Mouse (Mus musculus) intestine, embryonic 16.5 days (tissue): ENCODE measurements around the gene Zfp518a. TPM values are rescaled to one million over a fixed set of nuclear protein-coding genes. Genes with fewer than 3 reads are reported as not detected.

ENCODE experiments used
- ATAC-seq: fragments of 200-750 bp; cut with Nextera tagmentation; 2 replicates; pipeline ENCODE4 v1.8.0; 2017; ENCODE audit warnings: moderate TSS enrichment, moderate library complexity
- H3K27ac ChIP-seq: fragments of 300-500 bp; sonication (generic); 2 replicates; pipeline ENCODE4 v1.5.1; 2014; ENCODE audit warnings: mild to moderate bottlenecking, low read length
- H3K27me3 ChIP-seq: fragments of 300-500 bp; sonication (generic); replicated peaks from 2 replicates; pipeline ENCODE4 v1.6.1; 2014; ENCODE audit warnings: low read length, control low read depth, mixed read lengths; ENCODE audit not compliant: control insufficient read depth, insufficient read depth
- H3K36me3 ChIP-seq: fragments of 300-500 bp; sonication (generic); 2 replicates; pipeline ENCODE4 v1.6.1; 2014; ENCODE audit warnings: low read length, control low read depth; ENCODE audit not compliant: control insufficient read depth, insufficient read depth
- H3K4me1 ChIP-seq: fragments of 300-500 bp; sonication (generic); 2 replicates; pipeline ENCODE4 v1.6.1; 2014; ENCODE audit warnings: low read length, control low read depth, mixed read lengths; ENCODE audit not compliant: control insufficient read depth, insufficient read depth
- H3K4me2 ChIP-seq: fragments of 300-500 bp; sonication (generic); 2 replicates; pipeline ENCODE4 v1.6.1; 2014; ENCODE audit warnings: low read depth, low read length, control low read depth
- H3K4me3 ChIP-seq: fragments of 300-500 bp; sonication (generic); 2 replicates; pipeline ENCODE4 v1.5.1; 2014; ENCODE audit warnings: mild to moderate bottlenecking, low read length
- H3K9ac ChIP-seq: fragments of 300-500 bp; sonication (generic); 2 replicates; pipeline ENCODE4 v1.6.1; 2014; ENCODE audit warnings: low read depth, low read length
- H3K9me3 ChIP-seq: fragments of 300-500 bp; sonication (generic); 2 replicates; pipeline ENCODE4 v1.6.1; 2016; ENCODE audit warnings: low read length, control low read depth; ENCODE audit not compliant: control insufficient read depth
- WGBS: fragments of 180-500 bp; shearing (Covaris S2); extraction: QIAGEN DNeasy Blood & Tissue Kit; methylation state at CpG from one replicate; pipeline ENCODE4 v1.1.7; 2014; 5-methylcytosine and 5-hydroxymethylcytosine counted together
- polyA plus RNA-seq: library from polyadenylated mRNA; unstranded; fragments of >200 nt; fragmentation: Nextera tagmentation; extraction: Ambion mirVana; gene quantifications from 2 replicates; pipeline ENCODE4 v1.2.1, GENCODE M21; 2015

Gene Zfp518a
- polyA plus RNA-seq, 1 experiment from 2014 or later, result 10.7 TPM

GRCm38 (mm10) chr19:40894071-40894506, 416 bp upstream of the Zfp518a start:
- H3K9me3 ChIP-seq, result peaks cover 5% of the 10 kb centered on the region; the same call in 1 of the 2 replicates
- H3K4me2 ChIP-seq, result peak overlapping the region; percentile 54
- ATAC-seq, result peak; percentile 43; the same call in 1 of the 2 replicates
- H3K27me3 ChIP-seq, result peaks cover 2% of the 10 kb centered on the region; the same call in 1 of the 2 replicates
- H3K4me3 ChIP-seq, result peak overlapping the region; percentile 82
- H3K9ac ChIP-seq, result peak overlapping the region; percentile 87
- H3K27ac ChIP-seq, result peak overlapping the region; percentile 92
- 47% methylated on average over 21 of the region's 21 CpGs for WGBS
- no peaks in the 10 kb centered on the region for H3K4me1 ChIP-seq
- no peaks in the 10 kb centered on the region for H3K36me3 ChIP-seq

GRCm38 (mm10) chr19:40895393-40895703, 843 bp downstream of the Zfp518a start:
- Histone ChIP-seq H3K27me3 (peaks cover 2% of the 10 kb centered on the region; the same call in 1 of the 2 replicates), H3K27ac (peak overlapping the region; percentile 92; the same call in 1 of the 2 replicates), H3K4me3 (peak overlapping the region; percentile 82), H3K4me2 (peak overlapping the region; percentile 54), H3K9ac (peak overlapping the region; percentile 87), H3K9me3 (peaks cover 5% of the 10 kb centered on the region; the same call in 1 of the 2 replicates), H3K4me1 (no peaks in the 10 kb centered on the region), H3K36me3 (no peaks in the 10 kb centered on the region)
- 4% methylated on average over 6 of the region's 6 CpGs for WGBS
- no peak for ATAC-seq

- H3K27ac ChIP-seq, result no peak overlapping the region
- no peak overlapping the region for H3K4me3 ChIP-seq
- no peaks in the 10 kb centered on the region for H3K36me3 ChIP-seq
- no peak for ATAC-seq
- no peaks in the 10 kb centered on the region for H3K9me3 ChIP-seq
- no peak overlapping the region for H3K9ac ChIP-seq
- no peaks in the 10 kb centered on the region for H3K4me1 ChIP-seq
- no peak overlapping the region for H3K4me2 ChIP-seq
- H3K27me3 ChIP-seq, result no peaks in the 10 kb centered on the region
- WGBS, result 67% methylated on average over 9 of the region's 9 CpGs
Measured at GRCm38 (mm10) chr19:40931581-40932369, 37.3 kb downstream of the Zfp518a start.

GRCm38 (mm10) chr19:40935376-40935775, 40.9 kb downstream of the Zfp518a start:
- 49% methylated on average over 8 of the region's 8 CpGs for WGBS
- no peak overlapping the region for H3K9ac ChIP-seq
- H3K4me1 ChIP-seq, result no peaks in the 10 kb centered on the region
- no peak overlapping the region for H3K4me3 ChIP-seq
- no peaks in the 10 kb centered on the region for H3K9me3 ChIP-seq
- no peaks in the 10 kb centered on the region for H3K27me3 ChIP-seq
- no peaks in the 10 kb centered on the region; the same call in 1 of the 2 replicates for H3K36me3 ChIP-seq
- no peak for ATAC-seq
- H3K27ac ChIP-seq, result no peak overlapping the region
- no peak overlapping the region for H3K4me2 ChIP-seq

- no peak for ATAC-seq
- Histone ChIP-seq H3K4me1 (no peaks in the 10 kb centered on the region), H3K36me3 (no peaks in the 10 kb centered on the region; the same call in 1 of the 2 replicates), H3K9me3 (no peaks in the 10 kb centered on the region), H3K9ac (no peak overlapping the region), H3K4me2 (no peak overlapping the region), H3K27me3 (no peaks in the 10 kb centered on the region), H3K4me3 (no peak overlapping the region), H3K27ac (no peak overlapping the region)
- WGBS, result 45% methylated on average over 5 of the region's 5 CpGs
Measured at GRCm38 (mm10) chr19:40936038-40936437, 41.5 kb downstream of the Zfp518a start.

- Histone ChIP-seq H3K4me1 (no peaks in the 10 kb centered on the region), H3K27ac (no peak overlapping the region), H3K9me3 (no peaks in the 10 kb centered on the region), H3K4me2 (no peak overlapping the region), H3K4me3 (no peak overlapping the region), H3K27me3 (no peaks in the 10 kb centered on the region), H3K36me3 (no peaks in the 10 kb centered on the region; the same call in 1 of the 2 replicates), H3K9ac (no peak overlapping the region)
- ATAC-seq, result no peak
- 88% methylated on average over 7 of the region's 7 CpGs for WGBS
Measured at GRCm38 (mm10) chr19:40943552-40943951, 49.0 kb downstream of the Zfp518a start.

GRCm38 (mm10) chr19:40946937-40947577, 52.6 kb downstream of the Zfp518a start:
- Histone ChIP-seq H3K9ac (no peak overlapping the region), H3K36me3 (no peaks in the 10 kb centered on the region), H3K27ac (no peak overlapping the region), H3K4me1 (no peaks in the 10 kb centered on the region), H3K9me3 (no peaks in the 10 kb centered on the region), H3K4me3 (no peak overlapping the region), H3K27me3 (no peaks in the 10 kb centered on the region), H3K4me2 (no peak overlapping the region)
- ATAC-seq, result no peak
- WGBS, result 74% methylated on average over 4 of the region's 4 CpGs

- no peak for ATAC-seq
- Histone ChIP-seq H3K36me3 (no peaks in the 10 kb centered on the region), H3K4me2 (no peak overlapping the region), H3K4me3 (no peak overlapping the region), H3K27ac (no peak overlapping the region), H3K4me1 (peaks cover 3% of the 10 kb centered on the region), H3K9ac (no peak overlapping the region), H3K9me3 (no peaks in the 10 kb centered on the region), H3K27me3 (no peaks in the 10 kb centered on the region)
- 44% methylated on average over 1 of the region's 1 CpGs for WGBS
Measured at GRCm38 (mm10) chr19:40958981-40959380, 64.5 kb downstream of the Zfp518a start.

GRCm38 (mm10) chr19:40962988-40963387, 68.5 kb downstream of the Zfp518a start:
- Histone ChIP-seq H3K9ac (no peak overlapping the region), H3K9me3 (no peaks in the 10 kb centered on the region), H3K4me3 (no peak overlapping the region), H3K4me1 (peaks cover 13% of the 10 kb centered on the region), H3K27ac (no peak overlapping the region), H3K4me2 (no peak overlapping the region), H3K36me3 (no peaks in the 10 kb centered on the region), H3K27me3 (no peaks in the 10 kb centered on the region)
- ATAC-seq, result no peak
- 50% methylated on average over 12 of the region's 12 CpGs for WGBS
